Mouse (Mus musculus): Measurements from ENCODE around the gene Cybrd1. TPM values are rescaled to one million over a fixed set of nuclear protein-coding genes. Genes with fewer than 3 reads are reported as not detected.

Gene Cybrd1
- 0.59 and 11.2 TPM in 2 replicates for polyA plus RNA-seq (2012; rRNA removed; ENCODE audit: low replicate concordance)

GRCm38 (mm10) chr2:71117797-71118708 lies at the start of gene Cybrd1:
Gene Cybrd1 (plus strand): TSS chr2:71117923.

Other genes starting within 250 kb of the Cybrd1 start
- 1.9 and 2.7 TPM in 2 replicates for gene Dcaf17, start 62.6 kb upstream of the Cybrd1 start, polyA plus RNA-seq (2012; rRNA removed; ENCODE audit: low replicate concordance)
- 1.4 and 1.9 TPM in 2 replicates for gene Mettl8, start 62.3 kb upstream of the Cybrd1 start, polyA plus RNA-seq (2012; rRNA removed; ENCODE audit: low replicate concordance)
- gene Dync1i2, start 93.8 kb downstream of the Cybrd1 start, polyA plus RNA-seq (2012; rRNA removed; ENCODE audit: low replicate concordance) = 3.9 TPM in 2 replicates
- gene Slc25a12, start 249.8 kb downstream of the Cybrd1 start, polyA plus RNA-seq (2012; rRNA removed; ENCODE audit: low replicate concordance) = 9.8 and 12.2 TPM in 2 replicates